ENCODE assay signal across 31 mouse cellular contexts in the genomic region with DNA sequence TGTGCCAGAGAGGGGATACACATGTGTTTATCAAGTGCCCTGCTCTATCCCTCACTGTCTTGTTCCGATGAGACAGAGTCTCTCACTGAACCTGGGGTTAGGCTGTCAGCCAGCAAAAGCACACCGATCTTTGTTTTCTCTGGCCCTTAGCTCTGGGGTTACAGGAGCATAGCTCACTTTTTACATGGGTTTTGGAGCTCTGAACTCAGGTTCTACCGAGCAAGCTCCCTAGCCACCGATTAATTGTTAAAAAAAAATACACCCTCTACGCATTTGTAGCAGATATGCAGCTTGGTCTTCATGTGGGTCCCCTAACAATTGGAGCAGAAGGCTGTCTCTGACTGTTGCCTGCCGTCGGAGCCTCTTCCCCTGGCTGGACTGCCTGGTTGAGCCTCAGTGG. TPM values are rescaled to one million over a fixed set of nuclear protein-coding genes. Genes with fewer than 3 reads are reported as not detected.
DNase-seq lines count a peak whose midpoint lies in the region; ATAC-seq and TF ChIP-seq lines count a peak whose summit lies in the region.
"Had no signal": no experiment of that assay in that cellular context is flagged by ENCODE, and none has a peak within 500 bp of the region (broad histone marks: within the 10 kb centered on the region; RNA-seq: fewer than 3 reads in every experiment).

No protein-coding gene starts in this region.

- peaks cover 12% of the 10 kb centered on the region for H3K9me3 ChIP-seq in midbrain, embryonic 10.5 days (replicated peaks)
- no peaks in the 10 kb centered on the region for H3K9me3 ChIP-seq in midbrain, postnatal 0 days (ENCODE audit: low read length)
- H3K9me3 ChIP-seq in neural tube, embryonic 13.5 days: no peaks in the 10 kb centered on the region
- H3K9me3 ChIP-seq: forebrain, embryonic 12.5 days; heart, embryonic 10.5 days; heart, embryonic 15.5 days; lung, embryonic 15.5 days had no signal

- H3K4me1 ChIP-seq in cerebellum, adult 2 months (ENCODE audit: control insufficient read depth, insufficient read depth, low read length): peaks cover 16% of the 10 kb centered on the region
- peaks cover 36% of the 10 kb centered on the region for H3K4me1 ChIP-seq in midbrain, embryonic 10.5 days
- peaks cover 6% of the 10 kb centered on the region; the same call in 1 of the 2 replicates for H3K4me1 ChIP-seq in midbrain, postnatal 0 days (ENCODE audit: insufficient read depth, low read length)
- peaks cover 26% of the 10 kb centered on the region for H3K4me1 ChIP-seq in neural tube, embryonic 13.5 days (replicated peaks)

- H3K4me3 ChIP-seq in cerebellum, adult 2 months (replicated peaks; ENCODE audit: insufficient read depth, low read depth, low read length): no peak overlapping the region
- no peak overlapping the region for H3K4me3 ChIP-seq in midbrain, embryonic 10.5 days
- no peak overlapping the region for H3K4me3 ChIP-seq in midbrain, postnatal 0 days (ENCODE audit: low read depth, low read length)
- no peak overlapping the region for H3K4me3 ChIP-seq in neural tube, embryonic 13.5 days
- H3K4me3 ChIP-seq: embryonic facial prominence, embryonic 10.5 days; embryonic facial prominence, embryonic 15.5 days; forebrain, embryonic 12.5 days; heart, embryonic 10.5 days; heart, embryonic 15.5 days; limb, embryonic 12.5 days; lung, embryonic 15.5 days had no signal

- peaks cover 34% of the 10 kb centered on the region for H3K36me3 ChIP-seq in midbrain, embryonic 10.5 days
- H3K36me3 ChIP-seq in midbrain, postnatal 0 days (ENCODE audit: insufficient read depth, low read length): no peaks in the 10 kb centered on the region
- no peaks in the 10 kb centered on the region for H3K36me3 ChIP-seq in neural tube, embryonic 13.5 days
- H3K36me3 ChIP-seq: embryonic facial prominence, embryonic 15.5 days; forebrain, embryonic 12.5 days; heart, embryonic 10.5 days; heart, embryonic 15.5 days; limb, embryonic 12.5 days; lung, embryonic 15.5 days had no signal

- H3K27me3 ChIP-seq in cerebellum, adult 2 months (ENCODE audit: control insufficient read depth, insufficient read depth, low read length): no peaks in the 10 kb centered on the region
- no peaks in the 10 kb centered on the region; the same call in 1 of the 2 replicates for H3K27me3 ChIP-seq in midbrain, embryonic 10.5 days (ENCODE audit: low read depth, poor library complexity, severe bottlenecking)
- no peaks in the 10 kb centered on the region for H3K27me3 ChIP-seq in midbrain, postnatal 0 days (ENCODE audit: insufficient read depth, low read length)
- H3K27me3 ChIP-seq in neural tube, embryonic 13.5 days: no peaks in the 10 kb centered on the region
- H3K27me3 ChIP-seq: embryonic facial prominence, embryonic 15.5 days; forebrain, embryonic 12.5 days; heart, embryonic 15.5 days; limb, embryonic 12.5 days; lung, embryonic 15.5 days; Patski had no signal

- no peak overlapping the region for H3K4me2 ChIP-seq in midbrain, postnatal 0 days (ENCODE audit: low read depth, low read length, poor library complexity, severe bottlenecking)
- H3K4me2 ChIP-seq in neural tube, embryonic 13.5 days: no peak overlapping the region
- H3K4me2 ChIP-seq: forebrain, embryonic 12.5 days; heart, embryonic 15.5 days; limb, embryonic 12.5 days; liver, embryonic 11.5 days; lung, embryonic 15.5 days had no signal

- no peak overlapping the region for H3K9ac ChIP-seq in midbrain, postnatal 0 days (replicated peaks; ENCODE audit: low read length, poor library complexity, severe bottlenecking)
- H3K9ac ChIP-seq in neural tube, embryonic 13.5 days: no peak overlapping the region
- H3K9ac ChIP-seq: embryonic facial prominence, embryonic 15.5 days; forebrain, embryonic 12.5 days; forebrain, postnatal 0 days; heart, embryonic 15.5 days; limb, embryonic 12.5 days; lung, embryonic 15.5 days had no signal

- WGBS in cerebellum, adult 2 months: 52% methylated on average over 7 of the region's 7 CpGs
- WGBS in midbrain, embryonic 10.5 days: 89% methylated on average over 7 of the region's 7 CpGs
- WGBS in midbrain, postnatal 0 days: 66% methylated on average over 7 of the region's 7 CpGs
- 78% methylated on average over 7 of the region's 7 CpGs for WGBS in neural tube, embryonic 13.5 days

- DNase-seq in cerebellum, adult 2 months: peak; percentile 28 to 39
- no peak for DNase-seq in midbrain, embryonic 10.5 days (ENCODE audit: low spot score)
- DNase-seq in midbrain, postnatal 0 days (ENCODE audit: low spot score): no peak
- DNase-seq in neural tube, embryonic 10.5 days (ENCODE audit: extremely low spot score, low spot score): no peak
- no peak for DNase-seq in c-Kit-positive CD71-positive TER-119-positive erythroid progenitor cells, embryonic 14.5 days (ENCODE audit: low spot score)
- DNase-seq in left cerebral cortex, adult 9 months (ENCODE audit: low spot score in 2 of 2): no peak
- DNase-seq: adrenal gland, postnatal 14 days; forebrain, postnatal 0 days; gastrocnemius, postnatal 10 days; kidney, adult 11 months; kidney, postnatal 14 days; layer of hippocampus, adult 9-11 months; right cerebral cortex, adult 18-20 months; thymus, adult 18-20 months; thymus, postnatal 25 days had no signal

- no peak for TF ChIP-seq POLR2A in cerebellum, adult 2 months (IDR thresholded peaks at IDR 0.05; ENCODE audit: borderline replicate concordance, insufficient read depth, low read length)

- ATAC-seq in cerebellum, adult (ENCODE audit: insufficient number of reproducible peaks, low FRiP score, low TSS enrichment): no peak
- ATAC-seq in midbrain, postnatal 0 days (ENCODE audit: low FRiP score): no peak
- ATAC-seq in neural tube, embryonic 13.5 days (ENCODE audit: low read depth): no peak
- ATAC-seq: forebrain, postnatal 0 days; inflammation-experienced regulatory T-cells, adult 6 months; Patski had no signal

- TF ChIP-seq CTCF in cerebellum, adult 2 months (IDR thresholded peaks at IDR 0.05; ENCODE audit: borderline replicate concordance, insufficient read depth, low read depth, low read length): no peak
- TF ChIP-seq CTCF in midbrain, postnatal 0 days (IDR thresholded peaks at IDR 0.05): no peak

- peak overlapping the region; percentile 50; the same call in 1 of the 2 replicates for H3K27ac ChIP-seq in cerebellum, adult 2 months (ENCODE audit: insufficient read depth, low read length)
- H3K27ac ChIP-seq in midbrain, embryonic 10.5 days (replicated peaks): peak overlapping the region; percentile 20; the same call in 1 of the 2 replicates
- H3K27ac ChIP-seq in midbrain, postnatal 0 days (ENCODE audit: low read depth, low read length): no peak overlapping the region
- H3K27ac ChIP-seq in neural tube, embryonic 13.5 days (replicated peaks): peak overlapping the region; percentile 83
- H3K27ac ChIP-seq: heart, embryonic 10.5 days; limb, embryonic 12.5 days; stomach, postnatal 0 days had no signal

RNA-seq across cellular contexts. Expression of a gene that starts 50.0 kb away (rescaled TPM):
- 14.0 TPM in 2 replicates for polyA plus RNA-seq in cerebellum, adult 2 months (2012; rRNA removed)
- 30.0 and 34.0 TPM in 2 replicates for polyA plus RNA-seq in midbrain, embryonic 10.5 days (2016; fragmentation: Nextera tagmentation; extraction: Ambion mirVana)
- 37.9 and 40.0 TPM in 2 replicates for total RNA-seq in midbrain, postnatal 0 days (2014; rRNA removed)
- polyA plus RNA-seq in midbrain, postnatal 0 days (2015; fragmentation: Nextera tagmentation; extraction: Ambion mirVana): 8.7 and 10.2 TPM in 2 replicates
- 13.5 and 13.7 TPM in 2 replicates for polyA plus RNA-seq in neural tube, embryonic 13.5 days (2015; fragmentation: Nextera tagmentation; extraction: Ambion mirVana)
- total RNA-seq: granulocyte monocyte progenitor cell, adult 5-6 weeks; megakaryocyte progenitor cell, adult 5-6 weeks; MEL had no signal
- polyA plus RNA-seq: Patski had no signal

Comparison
In these comparisons a context has a peak if more than half of its experiments do, and no peak if none do; other contexts are left out.
1. DNase-seq: peak in cerebellum, adult 2 months (2 of 2); none in midbrain, embryonic 10.5 days (single experiment), midbrain, postnatal 0 days (single experiment), neural tube, embryonic 10.5 days (single experiment), c-Kit-positive CD71-positive TER-119-positive erythroid progenitor cells, embryonic 14.5 days (single experiment) and left cerebral cortex, adult 9 months (0 of 2).